Mouse (Mus musculus) spleen, postnatal 10 days (tissue): ENCODE results near the gene Dennd4b.
"Not testable (repeated sequence)": the region's sequence is repeated elsewhere in the genome, so short reads cannot be mapped to it uniquely, and the experiment has no call there.

Experiments used
- DNase-seq, 2 experiments: peaks; one replicate each; pipeline ENCODE4 v3.0.0; 2021 to 2022; ENCODE audit warnings: low spot score in 2 of 2

The Dennd4b gene

GRCm38 (mm10) chr3:90279216-90279615 is 14.2 kb downstream of the Dennd4b start:
- DNase-seq = no peak

DNA sequence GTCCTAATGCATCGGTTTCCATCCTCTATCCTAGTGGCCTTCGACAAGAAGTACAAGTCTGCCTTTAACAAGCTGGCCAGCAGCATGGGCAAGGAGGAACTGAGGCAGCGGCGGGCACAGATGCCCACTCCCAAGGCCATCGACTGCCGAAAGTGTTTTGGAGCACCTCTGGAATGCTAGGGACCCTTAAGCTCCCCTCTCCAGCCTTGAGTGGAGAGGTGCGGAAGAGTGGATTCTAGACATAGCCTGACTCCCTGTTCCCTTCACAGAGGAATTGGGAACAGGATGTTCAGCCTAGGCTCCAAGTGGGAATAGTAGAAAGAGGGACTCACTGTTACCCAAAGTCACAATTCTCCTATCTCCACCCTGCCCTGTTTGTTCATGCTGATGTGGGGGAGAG is 14.8 kb downstream of the Dennd4b start:
- no peak for DNase-seq

GRCm38 (mm10) chr3:90280708-90281107 is 15.7 kb downstream of the Dennd4b start:
- DNase-seq = no peak

GRCm38 (mm10) chr3:90284150-90284549 is 19.2 kb downstream of the Dennd4b start:
- no peak for DNase-seq

- DNase-seq = not testable (repeated sequence)
These were observed 24.4 kb downstream of the Dennd4b start for GRCm38 (mm10) chr3:90289403-90289802.

DNA sequence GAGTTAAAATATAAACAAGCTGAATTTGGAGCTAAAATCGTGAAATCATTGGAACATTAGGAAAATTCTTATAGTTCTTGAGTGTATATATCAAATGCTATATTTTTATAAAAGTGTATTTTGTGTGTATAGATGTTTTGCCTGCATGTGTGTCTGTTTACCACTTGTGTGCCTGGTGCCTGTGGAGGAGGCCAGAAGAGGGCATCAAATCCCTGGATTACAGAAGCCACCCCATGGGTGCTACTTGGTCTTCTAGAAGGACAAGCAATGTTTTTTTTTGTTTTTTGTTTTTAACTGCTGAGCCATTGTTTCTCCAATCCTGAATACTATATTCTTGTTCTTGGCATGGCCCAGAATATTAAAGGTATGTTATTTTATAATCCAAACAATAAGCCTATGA is 25.6 kb downstream of the Dennd4b start:
- no peak for DNase-seq

GRCm38 (mm10) chr3:90291982-90292344 is 27.0 kb downstream of the Dennd4b start:
- DNase-seq = no peak

GRCm38 (mm10) chr3:90292345-90293275 is 27.6 kb downstream of the Dennd4b start, which contains the start of gene Gatad2b:
Gene Gatad2b (plus strand): TSS chr3:90293178.
- peak; percentile 93 to 97 for DNase-seq

- peak; percentile 60 to 84 for DNase-seq
These were observed 28.5 kb downstream of the Dennd4b start for GRCm38 (mm10) chr3:90293352-90294063.

GRCm38 (mm10) chr3:90294064-90294440 is 29.1 kb downstream of the Dennd4b start:
- peak in 1 of 2 experiments; percentile 39 for DNase-seq

- no peak for DNase-seq
These were observed 29.7 kb downstream of the Dennd4b start for GRCm38 (mm10) chr3:90294651-90295050.

DNA sequence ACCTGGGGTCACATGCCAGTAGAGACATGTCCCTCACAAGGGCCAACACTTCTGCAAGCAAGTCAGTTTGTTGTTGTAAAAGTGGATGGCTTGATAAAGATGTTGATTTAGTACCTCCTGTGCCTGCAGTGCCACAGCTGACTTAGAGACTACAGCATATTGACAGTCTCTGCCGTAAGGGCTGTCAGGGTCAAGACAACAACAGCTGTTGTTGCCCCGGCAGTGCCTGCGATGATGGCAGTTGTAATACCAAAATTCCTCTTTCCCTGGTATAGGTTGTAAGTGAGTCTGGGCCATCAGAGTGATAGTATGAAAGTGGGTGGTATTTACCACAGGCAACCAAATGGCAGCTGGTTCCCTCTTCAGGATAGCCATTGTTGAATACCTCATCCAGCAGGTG is 40.8 kb downstream of the Dennd4b start:
- no peak for DNase-seq

- no peak for DNase-seq
These were observed 44.6 kb downstream of the Dennd4b start for GRCm38 (mm10) chr3:90309589-90309988.

DNA sequence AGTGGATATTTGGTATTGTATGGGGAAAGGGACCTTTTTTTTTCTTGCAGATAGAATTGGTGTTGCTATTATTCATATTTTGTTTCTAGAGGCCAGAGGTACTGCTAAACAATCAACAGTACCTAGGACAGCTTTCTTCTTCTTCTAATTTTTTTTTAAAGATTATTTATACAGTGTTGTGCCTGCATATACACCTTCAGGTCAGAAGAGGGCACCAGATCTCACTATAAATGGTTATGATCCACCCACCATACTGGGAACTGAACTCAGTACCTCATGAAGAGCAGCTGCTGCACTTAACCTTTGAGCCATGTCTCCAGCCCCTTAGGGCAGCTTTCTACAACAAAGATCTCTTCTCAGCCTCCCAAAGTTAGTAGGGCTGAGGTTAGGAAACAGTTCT is 48.4 kb downstream of the Dennd4b start:
- peak in 1 of 2 experiments; percentile 26 for DNase-seq

- DNase-seq = no peak
These were observed 49.3 kb downstream of the Dennd4b start for GRCm38 (mm10) chr3:90314241-90314640.

GRCm38 (mm10) chr3:90322289-90322688 is 57.3 kb downstream of the Dennd4b start:
- no peak for DNase-seq

GRCm38 (mm10) chr3:90323119-90323518 is 58.1 kb downstream of the Dennd4b start:
- peak in 1 of 2 experiments; percentile 63 for DNase-seq
